Mouse (Mus musculus): Measurements from ENCODE around the gene Trim25. TPM values are rescaled to one million over a fixed set of nuclear protein-coding genes. Genes with fewer than 3 reads are reported as not detected.
"Not testable (repeated sequence)": the region's sequence is repeated elsewhere in the genome, so short reads cannot be mapped to it uniquely, and the experiment has no call there.

Gene Trim25
- polyA plus RNA-seq, 1 experiment from 2014 or later: 23.5 TPM

GRCm38 (mm10) chr11:88989530-88989929 lies 9.6 kb upstream of the Trim25 start:
- no peak overlapping the region for H3K4me3 ChIP-seq (ENCODE audit: low read depth, low read length)
- whole genome bisulfite sequencing: 56% methylated on average over 5 of the region's 5 CpGs
- no peaks in the 10 kb centered on the region for H3K36me3 ChIP-seq (ENCODE audit: insufficient read depth, low read length)
- H3K27me3 ChIP-seq (replicated peaks; ENCODE audit: insufficient read depth, low read length): no peaks in the 10 kb centered on the region
- no peaks in the 10 kb centered on the region for H3K9me3 ChIP-seq (ENCODE audit: low read length)
- H3K4me2 ChIP-seq (replicated peaks; ENCODE audit: low read depth, low read length): no peak overlapping the region
- DNase-seq (ENCODE audit: low spot score) (peak; percentile 79), ATAC-seq (peak; percentile 82)
- TF ChIP-seq CTCF (IDR thresholded peaks at IDR 0.05): peak; percentile 73
- TF ChIP-seq EP300 (IDR thresholded peaks at IDR 0.05): no peak
- H3K4me1 ChIP-seq (ENCODE audit: insufficient read depth, low read depth, low read length): no peaks in the 10 kb centered on the region
- no peak overlapping the region for H3K9ac ChIP-seq (replicated peaks; ENCODE audit: low read depth)
- no peak overlapping the region for H3K27ac ChIP-seq (ENCODE audit: low read length)

DNA sequence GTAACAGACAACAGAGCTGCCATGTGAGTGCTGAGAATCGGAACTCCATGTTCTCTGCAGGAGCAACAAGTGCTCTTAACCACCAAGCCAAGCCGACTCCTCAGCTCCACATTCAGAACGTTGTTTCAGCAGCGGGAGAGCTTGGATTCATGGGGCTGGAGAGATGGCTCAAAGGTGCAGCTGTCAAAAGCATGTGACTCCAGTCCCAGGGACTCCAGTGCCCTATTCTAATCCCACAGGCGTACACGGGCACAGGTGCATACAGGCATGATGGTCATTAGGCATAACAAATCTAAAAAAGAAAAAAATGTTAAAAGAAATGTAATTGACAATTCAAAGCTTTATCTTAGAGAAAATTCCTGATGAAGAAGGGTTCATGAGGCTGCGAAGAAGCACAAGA lies 6.0 kb upstream of the Trim25 start:
- no peaks in the 10 kb centered on the region for H3K9me3 ChIP-seq (ENCODE audit: low read length)
- no peak overlapping the region for H3K9ac ChIP-seq (replicated peaks; ENCODE audit: low read depth)
- no peak overlapping the region for H3K4me3 ChIP-seq (ENCODE audit: low read depth, low read length)
- no peak for DNase-seq (ENCODE audit: low spot score)
- TF ChIP-seq EP300 (IDR thresholded peaks at IDR 0.05): no peak
- 47% methylated on average over 7 of the region's 7 CpGs for WGBS
- no peak overlapping the region for H3K4me2 ChIP-seq (replicated peaks; ENCODE audit: low read depth, low read length)
- H3K36me3 ChIP-seq (ENCODE audit: insufficient read depth, low read length): no peaks in the 10 kb centered on the region
- no peak for ATAC-seq
- H3K4me1 ChIP-seq (ENCODE audit: insufficient read depth, low read depth, low read length): no peaks in the 10 kb centered on the region; the same call in 1 of the 2 replicates
- H3K27me3 ChIP-seq (replicated peaks; ENCODE audit: insufficient read depth, low read length): no peaks in the 10 kb centered on the region
- H3K27ac ChIP-seq (ENCODE audit: low read length): no peak overlapping the region

DNA sequence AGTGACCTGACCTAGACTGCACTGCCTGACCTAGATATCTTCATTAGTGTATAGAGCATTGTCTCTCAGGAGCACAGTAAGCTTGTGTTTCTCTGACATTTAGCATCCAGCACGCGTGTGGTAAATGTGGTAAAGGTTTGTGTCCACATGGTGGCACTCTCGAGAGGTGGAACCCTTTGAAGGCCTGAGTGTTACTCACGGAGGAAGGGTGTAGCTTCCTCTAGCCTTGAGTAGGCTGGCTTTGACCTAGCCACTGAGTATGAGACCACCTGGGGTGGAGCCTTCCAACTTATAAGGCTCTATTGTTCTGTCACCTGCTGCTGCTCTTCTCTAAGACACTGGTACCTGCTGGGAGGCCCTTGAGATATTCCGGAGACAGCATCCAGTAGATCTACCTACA lies 5.6 kb upstream of the Trim25 start:
- H3K36me3 ChIP-seq (ENCODE audit: insufficient read depth, low read length): no peaks in the 10 kb centered on the region
- H3K9me3 ChIP-seq (ENCODE audit: low read length): no peaks in the 10 kb centered on the region
- TF ChIP-seq CTCF (IDR thresholded peaks at IDR 0.05) (peak; percentile 86), EP300 (IDR thresholded peaks at IDR 0.05) (0 out of 2 replicates have a peak, but pooled peaks have one; percentile 20)
- no peak overlapping the region for H3K4me2 ChIP-seq (replicated peaks; ENCODE audit: low read depth, low read length)
- no peak overlapping the region for H3K4me3 ChIP-seq (ENCODE audit: low read depth, low read length)
- WGBS: 14% methylated on average over 5 of the region's 5 CpGs
- H3K27me3 ChIP-seq (replicated peaks; ENCODE audit: insufficient read depth, low read length): no peaks in the 10 kb centered on the region
- DNase-seq (ENCODE audit: low spot score) (peak; percentile 85), ATAC-seq (peak; percentile 62)
- no peaks in the 10 kb centered on the region; the same call in 1 of the 2 replicates for H3K4me1 ChIP-seq (ENCODE audit: insufficient read depth, low read depth, low read length)
- no peak overlapping the region for H3K27ac ChIP-seq (ENCODE audit: low read length)
- H3K9ac ChIP-seq (replicated peaks; ENCODE audit: low read depth): no peak overlapping the region

DNA sequence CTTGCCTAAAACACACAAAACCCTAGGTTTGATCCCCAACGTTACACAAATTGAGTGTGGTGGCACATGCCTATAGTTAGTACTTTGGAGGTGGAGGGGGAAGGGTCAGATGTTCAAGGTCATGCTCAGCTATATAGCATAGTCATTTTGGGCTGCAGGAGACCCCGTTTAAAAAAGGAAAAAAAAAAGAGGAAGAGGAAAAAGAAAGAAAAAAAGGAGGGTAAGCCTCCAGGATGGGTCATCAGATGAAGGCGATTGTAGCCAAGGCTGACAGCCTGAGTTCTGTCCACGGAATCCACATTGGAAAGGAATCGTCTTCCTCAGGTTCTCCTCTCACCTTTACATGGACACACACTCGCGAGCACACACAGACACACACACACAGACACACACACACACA lies 4.7 kb upstream of the Trim25 start:
- Histone ChIP-seq H3K27ac (ENCODE audit: low read length) (no peak overlapping the region), H3K9me3 (ENCODE audit: low read length) (no peaks in the 10 kb centered on the region), H3K4me2 (replicated peaks; ENCODE audit: low read depth, low read length) (no peak overlapping the region), H3K9ac (replicated peaks; ENCODE audit: low read depth) (no peak overlapping the region), H3K27me3 (replicated peaks; ENCODE audit: insufficient read depth, low read length) (no peaks in the 10 kb centered on the region), H3K36me3 (ENCODE audit: insufficient read depth, low read length) (no peaks in the 10 kb centered on the region), H3K4me1 (ENCODE audit: insufficient read depth, low read depth, low read length) (no peaks in the 10 kb centered on the region; the same call in 1 of the 2 replicates), H3K4me3 (ENCODE audit: low read depth, low read length) (no peak overlapping the region)
- WGBS: 84% methylated on average over 7 of the region's 7 CpGs
- TF ChIP-seq CTCF (IDR thresholded peaks at IDR 0.05) (no peak), EP300 (IDR thresholded peaks at IDR 0.05) (no peak)
- ATAC-seq: no peak
- DNase-seq (ENCODE audit: low spot score): no peak

- no peak for ATAC-seq
- Histone ChIP-seq H3K9me3 (ENCODE audit: low read length) (no peaks in the 10 kb centered on the region), H3K4me3 (ENCODE audit: low read depth, low read length) (no peak overlapping the region), H3K4me1 (ENCODE audit: insufficient read depth, low read depth, low read length) (peaks cover 3% of the 10 kb centered on the region; the same call in 1 of the 2 replicates), H3K27me3 (replicated peaks; ENCODE audit: insufficient read depth, low read length) (no peaks in the 10 kb centered on the region), H3K36me3 (ENCODE audit: insufficient read depth, low read length) (no peaks in the 10 kb centered on the region), H3K9ac (replicated peaks; ENCODE audit: low read depth) (no peak overlapping the region), H3K27ac (ENCODE audit: low read length) (peak overlapping the region; percentile 71; the same call in 1 of the 2 replicates), H3K4me2 (replicated peaks; ENCODE audit: low read depth, low read length) (no peak overlapping the region)
- DNase-seq (ENCODE audit: low spot score): no peak
- TF ChIP-seq EP300 (IDR thresholded peaks at IDR 0.05) (no peak), CTCF (IDR thresholded peaks at IDR 0.05) (no peak)
- 93% methylated on average over 2 of the region's 2 CpGs for WGBS
Observed at GRCm38 (mm10) chr11:88995616-88996015, 3.6 kb upstream of the Trim25 start.

DNA sequence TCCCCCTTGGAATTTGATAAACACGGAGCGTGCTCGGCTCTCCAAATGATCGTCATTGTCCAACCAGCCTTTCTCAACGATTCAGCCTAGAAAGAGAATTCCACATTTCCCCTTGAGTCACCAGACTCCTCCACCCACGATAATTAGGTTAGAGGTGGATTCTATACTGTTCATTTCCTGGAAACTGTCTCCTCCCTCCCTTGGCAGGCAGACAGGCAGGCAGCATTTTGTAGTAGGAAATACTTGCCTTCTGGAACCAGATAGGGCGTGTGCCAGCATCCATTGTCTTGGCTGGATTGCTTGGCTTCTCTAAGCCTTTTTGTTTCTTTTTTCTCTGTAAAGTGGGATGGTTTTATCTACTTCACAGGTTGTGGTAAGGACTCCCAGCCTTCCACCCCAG lies 2.7 kb upstream of the Trim25 start:
- Histone ChIP-seq H3K27ac (ENCODE audit: low read length) (peak overlapping the region; percentile 71), H3K4me3 (ENCODE audit: low read depth, low read length) (no peak overlapping the region), H3K36me3 (ENCODE audit: insufficient read depth, low read length) (no peaks in the 10 kb centered on the region), H3K27me3 (replicated peaks; ENCODE audit: insufficient read depth, low read length) (no peaks in the 10 kb centered on the region), H3K9me3 (ENCODE audit: low read length) (no peaks in the 10 kb centered on the region), H3K4me1 (ENCODE audit: insufficient read depth, low read depth, low read length) (peaks cover 5% of the 10 kb centered on the region; the same call in 1 of the 2 replicates), H3K4me2 (replicated peaks; ENCODE audit: low read depth, low read length) (no peak overlapping the region), H3K9ac (replicated peaks; ENCODE audit: low read depth) (0 out of 2 replicates have a peak overlapping the region, but pooled peaks have one; percentile 19)
- ATAC-seq (peak; percentile 24), DNase-seq (ENCODE audit: low spot score) (peak; percentile 75)
- WGBS: 41% methylated on average over 7 of the region's 7 CpGs
- TF ChIP-seq EP300 (IDR thresholded peaks at IDR 0.05) (peak; percentile 94), CTCF (IDR thresholded peaks at IDR 0.05) (no peak)

DNA sequence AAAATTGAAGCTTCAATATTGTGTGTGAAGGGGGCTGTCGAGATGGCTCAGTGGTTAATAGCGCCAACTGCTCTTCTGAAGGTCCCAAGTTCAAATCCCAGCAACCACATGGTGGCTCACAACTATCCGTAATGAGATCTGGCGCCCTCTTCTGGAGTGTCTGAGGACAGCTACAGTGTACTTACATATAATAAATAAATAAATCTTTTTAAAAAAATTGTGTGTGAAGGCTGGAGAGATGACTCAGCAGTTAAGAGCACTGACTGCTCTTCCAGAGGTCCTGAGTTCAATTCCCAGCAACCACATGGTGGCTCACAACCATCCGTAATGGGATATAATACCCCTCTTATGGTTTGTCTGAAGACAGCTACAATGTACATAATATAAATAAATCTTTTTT lies 1.8 kb upstream of the Trim25 start:
- H3K27ac ChIP-seq (ENCODE audit: low read length): peak overlapping the region; percentile 71; the same call in 1 of the 2 replicates
- not testable (repeated sequence) for H3K36me3 ChIP-seq (ENCODE audit: insufficient read depth, low read length); H3K27me3 ChIP-seq (replicated peaks; ENCODE audit: insufficient read depth, low read length); H3K4me1 ChIP-seq (ENCODE audit: insufficient read depth, low read depth, low read length); ATAC-seq; H3K4me2 ChIP-seq (replicated peaks; ENCODE audit: low read depth, low read length); H3K9ac ChIP-seq (replicated peaks; ENCODE audit: low read depth); DNase-seq (ENCODE audit: low spot score); H3K4me3 ChIP-seq (ENCODE audit: low read depth, low read length); H3K9me3 ChIP-seq (ENCODE audit: low read length)
- TF ChIP-seq CTCF (IDR thresholded peaks at IDR 0.05): peak; percentile 34; the same call in 1 of the 2 replicates
- 82% methylated on average over 5 of the region's 5 CpGs for WGBS

Measured in lung, postnatal 0 days (tissue).